ENCODE assay signal across 8 mouse cellular contexts in the genomic region with DNA sequence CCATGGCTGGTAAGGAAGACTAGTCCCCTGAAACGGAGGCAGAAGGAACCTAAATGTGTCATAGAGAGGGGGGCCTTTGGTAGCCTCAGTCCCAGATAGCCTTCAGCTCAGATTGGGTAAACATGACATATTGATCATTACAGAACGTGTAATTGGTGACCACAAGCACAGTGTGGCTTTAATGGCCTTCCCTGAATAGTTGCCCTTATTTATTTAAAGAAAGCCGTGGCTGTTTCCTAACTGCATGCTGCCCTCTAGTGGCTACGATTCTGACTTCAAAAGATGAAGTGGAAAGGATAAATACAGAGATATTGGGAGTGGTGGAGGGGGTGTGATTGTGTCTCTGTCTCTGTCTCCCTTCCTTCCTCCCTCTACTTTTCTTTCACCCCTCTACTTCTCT.
DNase-seq lines count a peak whose midpoint lies in the region; TF ChIP-seq lines count a peak whose summit lies in the region.

No protein-coding gene starts in this region.

- DNase-seq in heart, adult 2 months: peak; percentile 44 to 47
- no peak for DNase-seq in heart, postnatal 25 days (ENCODE audit: low spot score)
- peak; percentile 53 for DNase-seq in adrenal gland, adult 8-10 months
- DNase-seq in embryo, embryonic 11.5 days (ENCODE audit: low read depth, low spot score): peak; percentile 69
- peak; percentile 68 to 70 for DNase-seq in heart, postnatal 36 days
- DNase-seq in layer of hippocampus, adult 8-10 months (ENCODE audit: low spot score in 2 of 2): peak; percentile 45 to 76
- peak; percentile 88 for DNase-seq in lung, postnatal 10 days
- DNase-seq in spleen, postnatal 4 days (ENCODE audit: low spot score in 2 of 2): peak; percentile 23 to 65

- no peaks in the 10 kb centered on the region for H3K27me3 ChIP-seq in heart, adult 2 months (ENCODE audit: control insufficient read depth, insufficient read depth, low read length)

- intact Hi-C loops in heart, adult 2 months (cut with DNase I): loop anchor here (5.0 to 10.0 kb wide), 7 partner anchors 192 to 1079 kb away; partner anchors contain the start of gene Zfp503
- intact Hi-C loops in heart, postnatal 25 days (cut with DNase I): loop anchor here (5.0 to 10.0 kb wide), 4 partner anchors 232 to 1079 kb away; partner anchors contain the start of gene Zfp503
- intact Hi-C loops in heart, postnatal 36 days (cut with DNase I): loop anchor here (5.0 to 10.0 kb wide), 5 partner anchors 232 to 1064 kb away; no protein-coding TSS in a partner anchor

- TF ChIP-seq EP300 in heart, adult 2 months (IDR thresholded peaks at IDR 0.05; ENCODE audit: insufficient read depth, low read depth, low read length): no peak

- H3K4me3 ChIP-seq in heart, adult 2 months: no peak overlapping the region

- WGBS in heart, adult 2 months: 22% methylated on average over 4 of the region's 4 CpGs

- peak; percentile 80 for TF ChIP-seq CTCF in heart, adult 2 months (IDR thresholded peaks at IDR 0.05)

- no peaks in the 10 kb centered on the region; the same call in 1 of the 2 replicates for H3K4me1 ChIP-seq in heart, adult 2 months (ENCODE audit: control insufficient read depth, insufficient read depth, low read length)

- no peak overlapping the region for H3K27ac ChIP-seq in heart, adult 2 months

- no peak overlapping the region for H3K9ac ChIP-seq in heart, adult 2 months (ENCODE audit: low read depth, low read length)

- H3K36me3 ChIP-seq in heart, adult 2 months (ENCODE audit: control insufficient read depth, insufficient read depth, low read length): no peaks in the 10 kb centered on the region

- H3K79me2 ChIP-seq in heart, adult 2 months (replicated peaks; ENCODE audit: control insufficient read depth, insufficient read depth, low read length): no peaks in the 10 kb centered on the region

- no peak for TF ChIP-seq POLR2A in heart, adult 2 months (IDR thresholded peaks at IDR 0.05; ENCODE audit: insufficient read depth, low read depth, low read length)
